Mouse (Mus musculus): ENCODE data around the gene Gns.

GRCm38 (mm10) chr10:121340754-121341593 lies 23.9 kb upstream of the Gns start:
- no peak for TF ChIP-seq CTCF (IDR thresholded peaks at IDR 0.05; ENCODE audit: low read depth)
- no peak for TF ChIP-seq EP300 (IDR thresholded peaks at IDR 0.05; ENCODE audit: low read depth)

Data from liver, embryonic 14.5 days (tissue).